Mouse (Mus musculus): ENCODE measurements at regions not wholly inside any gene's neighbourhood (a gene's known extent, or its start where the extent isn't known, plus 50 kb on each side); places are given as distances from the start of the nearest gene placed in this dataset.

DNA sequence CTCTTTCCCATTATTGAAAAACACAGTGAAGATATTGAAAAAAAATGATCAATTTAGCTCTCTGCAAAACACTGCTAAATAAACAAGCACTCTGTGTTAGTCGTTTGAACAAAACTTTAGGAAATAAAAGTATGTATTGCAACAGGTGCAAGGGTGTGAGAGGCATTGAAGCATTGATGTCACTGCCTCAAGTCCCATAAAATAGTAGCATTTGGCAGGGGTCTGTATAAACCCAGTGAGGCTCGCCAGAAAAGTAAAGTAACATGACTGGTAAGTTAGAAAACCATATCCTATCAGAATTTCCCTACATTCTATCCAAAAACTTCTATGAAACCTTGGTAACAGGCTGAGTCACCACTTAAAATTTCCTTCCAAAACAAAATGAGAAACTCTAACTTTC lies 914.2 kb downstream of the Slc22a22 start:
- TF ChIP-seq CTCF (IDR thresholded peaks at IDR 0.05) (no peak), EP300 (IDR thresholded peaks at IDR 0.05) (no peak)

Measured in lung, postnatal 0 days (tissue).